Mouse (Mus musculus) heart, postnatal 0 days (tissue): ENCODE data around the gene Pcsk6.

Source experiments
- CTCF ChIP-seq: IDR thresholded peaks from 2 replicates; pipeline ENCODE4 v1.5.1; 2016; ENCODE audit warnings: antibody characterized with exemption, control low read depth, low read depth
- EP300 ChIP-seq: IDR thresholded peaks from 2 replicates; pipeline ENCODE4 v1.6.1; 2016; ENCODE audit warnings: antibody characterized with exemption, low read depth

- TF ChIP-seq CTCF, result no peak
- TF ChIP-seq EP300, result no peak
Observed at GRCm38 (mm10) chr7:65906528-65907272, 45.2 kb downstream of the Pcsk6 start.
